Mouse (Mus musculus) liver, adult 2 months (tissue): ENCODE measurements around the gene Map3k5.

Source experiments
- CTCF ChIP-seq: fragments of 200-500 bp; IDR thresholded peaks from 2 replicates; pipeline ENCODE4 v1.5.1; 2011; ENCODE audit warnings: low read depth, low read length, control low read depth
- POLR2A ChIP-seq: fragments of 200-500 bp; IDR thresholded peaks from 2 replicates; pipeline ENCODE4 v1.6.1; 2011; ENCODE audit warnings: low read length, control low read depth; ENCODE audit not compliant: insufficient read depth; ENCODE audit errors: extremely low read depth

DNA sequence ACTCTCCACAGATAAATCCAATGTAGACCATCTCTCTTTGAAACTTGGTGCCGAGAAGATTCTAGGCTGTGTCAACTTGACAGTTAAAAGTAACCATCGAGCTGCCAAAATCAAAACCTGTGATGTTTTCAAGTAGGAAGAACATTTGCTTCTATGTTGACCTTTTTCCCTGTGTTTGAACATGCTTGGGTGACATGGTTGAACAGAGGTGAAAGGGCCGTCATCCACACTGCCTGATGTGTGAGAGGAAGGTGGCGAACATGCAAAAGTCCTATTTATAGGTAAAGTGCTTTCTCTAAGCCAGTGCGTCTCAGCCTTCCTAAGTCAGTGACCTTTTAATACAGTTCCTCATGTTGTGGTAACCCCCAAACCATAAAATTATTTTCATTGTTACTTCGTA lies 21.5 kb downstream of the Map3k5 start:
- TF ChIP-seq POLR2A (no peak), CTCF (no peak)
